Mouse (Mus musculus) spleen, adult 18-20 months (tissue): Measurements from ENCODE around the gene Lrig1.

Source experiments
- DNase-seq, 2 experiments: peaks; one replicate each; pipeline ENCODE4 v3.0.0; 2022; ENCODE audit warnings: mixed read lengths in 2 of 2

The Lrig1 gene

DNA sequence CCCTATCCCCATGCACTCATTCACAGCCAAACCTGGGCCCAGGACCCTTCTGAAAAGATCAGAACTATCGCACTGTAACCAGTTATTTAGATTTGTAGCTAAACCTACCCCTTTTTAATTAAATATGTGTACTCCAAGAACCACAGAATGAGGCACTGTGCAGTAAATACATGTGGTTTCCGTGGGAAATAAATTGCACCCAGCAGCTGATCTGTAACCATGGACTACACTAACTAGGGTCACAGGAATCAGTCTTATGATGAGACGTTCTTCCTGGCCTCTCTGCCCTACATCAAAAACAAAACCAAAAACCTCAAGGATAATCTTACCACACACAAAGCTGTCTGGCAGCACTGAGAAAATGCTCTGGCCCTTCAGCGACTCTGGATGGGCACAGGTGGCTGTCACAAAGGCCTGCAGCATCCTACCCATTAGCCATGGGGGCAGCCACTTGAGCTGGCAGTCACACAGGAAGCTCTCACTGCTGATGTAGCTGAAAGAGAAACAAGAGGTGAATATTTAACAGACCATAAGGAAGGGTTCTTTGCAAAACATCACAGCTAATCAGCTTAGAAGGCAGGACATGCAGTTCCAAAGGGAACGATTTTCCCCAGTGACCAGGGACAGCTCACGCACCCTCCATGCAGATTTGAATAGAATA lies 86.6 kb downstream of the Lrig1 start:
- no peak for DNase-seq

DNA sequence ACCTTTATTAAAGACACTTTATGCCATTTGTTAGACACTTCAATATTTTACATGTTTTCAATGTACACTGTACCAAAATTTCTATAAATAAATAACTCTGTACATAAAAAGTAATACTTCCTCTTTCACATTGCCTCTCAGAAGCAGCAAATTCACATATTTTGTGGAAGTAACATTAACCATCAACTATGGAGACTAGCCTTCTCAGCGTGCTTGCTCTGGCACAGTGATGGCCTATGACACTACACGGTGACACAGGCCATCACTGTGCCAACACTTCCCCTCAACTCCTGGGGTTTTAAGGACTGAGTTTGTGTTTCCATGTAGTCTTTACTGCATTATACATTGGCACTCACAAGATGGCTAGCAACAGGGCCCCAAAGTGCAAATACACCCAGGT lies 95.4 kb downstream of the Lrig1 start:
- no peak for DNase-seq

DNA sequence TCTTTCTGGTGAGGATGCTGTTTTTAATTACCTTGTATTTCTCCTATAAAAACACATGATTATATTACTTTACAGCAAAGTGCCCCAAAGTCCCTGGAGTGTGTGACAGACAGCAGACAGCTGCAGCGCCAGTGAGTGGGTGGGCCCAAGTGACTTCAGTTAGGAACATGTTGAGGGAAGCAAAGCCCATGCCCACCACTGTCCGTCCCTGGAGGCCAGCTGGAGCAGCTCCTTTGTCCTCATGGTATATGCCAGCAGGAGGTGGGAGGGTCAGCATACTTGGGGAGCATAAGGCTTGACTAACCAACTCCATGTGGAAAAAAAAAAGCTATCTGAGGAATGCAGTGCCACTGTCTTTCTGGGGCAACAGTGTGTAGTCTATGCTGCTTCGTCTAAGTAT lies 95.9 kb downstream of the Lrig1 start:
- no peak for DNase-seq

DNA sequence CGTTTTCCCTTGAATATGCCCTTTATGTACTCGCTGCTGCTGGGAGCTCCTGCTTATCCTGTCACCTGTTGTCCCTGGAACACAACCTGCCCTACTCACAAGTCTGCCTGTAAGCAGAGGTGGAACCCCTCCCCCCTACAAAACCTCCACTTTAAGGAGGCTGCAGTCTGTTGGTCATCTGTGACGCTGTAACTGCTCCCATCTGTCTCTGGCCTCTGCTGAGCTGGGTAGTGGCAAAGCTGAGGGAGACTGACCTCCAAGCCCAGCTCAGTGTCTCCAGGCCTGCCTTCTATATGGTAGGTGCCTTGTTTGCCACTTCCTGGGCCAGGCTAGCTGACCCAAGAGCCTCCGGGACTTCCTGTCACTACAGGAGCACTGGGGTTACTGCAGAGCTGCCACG lies 98.1 kb downstream of the Lrig1 start:
- no peak for DNase-seq

DNA sequence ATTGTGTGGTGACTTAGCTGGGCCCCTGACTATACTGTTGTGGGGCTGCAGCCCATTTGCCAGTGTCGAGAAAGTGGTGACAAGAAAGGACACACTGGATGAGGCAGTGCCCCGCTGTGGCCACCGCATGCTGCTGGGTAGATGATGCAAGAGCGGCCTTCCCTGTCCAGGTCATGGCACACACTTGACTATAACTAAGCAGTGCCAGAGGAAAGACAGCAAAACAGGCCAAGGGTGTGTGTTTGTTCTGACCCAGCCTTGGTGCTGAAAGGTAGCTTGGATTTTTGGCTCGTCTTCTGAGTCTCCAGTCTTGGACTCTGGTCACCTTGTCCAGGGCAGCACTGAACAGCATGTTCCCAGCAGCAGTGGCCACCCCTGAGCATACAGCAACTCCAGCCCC lies 98.9 kb downstream of the Lrig1 start:
- no peak for DNase-seq

DNA sequence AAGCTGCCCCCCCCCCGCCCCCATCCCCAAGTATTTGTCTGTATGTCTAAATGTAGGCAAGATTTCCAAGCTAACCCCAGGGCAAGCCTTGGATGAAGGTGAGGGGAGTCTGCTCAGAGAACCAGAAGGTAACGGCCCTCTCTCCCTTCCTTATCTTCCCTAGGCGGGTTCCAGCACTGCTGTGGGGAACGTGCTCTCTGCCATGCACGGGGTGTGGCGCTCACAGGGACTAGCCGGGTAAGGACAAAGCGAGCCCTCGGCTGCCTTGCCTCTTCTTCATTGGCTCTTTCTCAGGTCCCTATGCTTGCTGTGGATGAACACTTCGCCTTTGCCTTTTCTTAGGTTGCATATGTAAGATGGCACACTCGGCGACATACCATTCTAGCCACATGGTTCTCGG lies 100.9 kb downstream of the Lrig1 start:
- no peak for DNase-seq

DNA sequence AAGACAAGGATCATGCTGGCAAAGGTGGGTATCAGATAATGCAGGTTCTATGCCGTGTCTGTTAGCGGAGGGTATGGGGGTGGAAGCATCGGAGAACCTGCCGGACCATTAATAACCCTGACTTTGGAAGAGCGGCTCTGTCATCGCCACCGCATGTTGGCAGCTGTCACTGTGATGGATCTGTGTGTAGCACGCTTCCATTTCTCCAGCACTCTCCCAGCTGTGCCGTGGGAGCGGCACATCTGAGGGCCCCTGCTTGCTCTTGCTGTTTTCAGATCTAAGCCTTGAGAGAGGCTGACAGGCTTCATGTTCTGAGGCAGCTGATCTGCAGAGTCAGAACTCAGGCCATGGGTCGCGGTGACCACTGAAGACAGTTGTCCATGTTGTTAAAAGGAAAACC lies 101.5 kb downstream of the Lrig1 start:
- no peak for DNase-seq

DNA sequence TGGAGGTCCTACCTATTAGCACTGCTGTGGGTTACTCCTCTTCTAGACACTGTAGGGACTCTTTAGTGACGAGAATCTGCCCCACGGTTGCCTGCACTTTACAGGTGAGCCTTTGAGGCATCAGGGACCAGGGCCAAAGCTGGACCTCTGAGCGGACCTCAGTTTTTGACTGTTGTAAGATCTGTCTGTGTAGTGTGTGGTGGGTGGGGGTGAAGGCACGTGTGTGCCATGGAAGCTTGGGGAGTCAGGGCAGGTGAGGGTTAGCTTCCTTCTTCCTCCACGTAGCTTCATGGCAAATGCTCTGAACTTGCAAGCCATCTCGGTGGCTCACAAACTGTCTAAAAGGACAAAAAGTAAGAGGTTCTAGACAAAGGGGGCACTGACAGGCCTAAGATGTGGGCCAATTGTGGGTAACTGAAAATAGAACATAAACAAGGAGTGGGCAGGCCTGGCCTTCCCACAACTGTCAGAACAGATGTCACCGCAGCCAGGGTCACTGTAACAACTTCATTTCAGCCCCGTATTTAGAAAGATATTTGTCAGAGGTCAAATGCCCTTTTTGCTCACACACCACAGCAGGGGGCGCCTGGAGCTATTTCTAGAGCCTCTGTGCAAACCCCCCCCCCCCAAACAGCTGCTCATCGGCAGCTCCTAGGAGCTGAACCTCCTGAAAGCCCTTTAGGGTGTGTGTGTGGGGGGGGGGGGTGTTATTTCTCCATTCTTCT lies 103.0 kb downstream of the Lrig1 start:
- no peak for DNase-seq

DNA sequence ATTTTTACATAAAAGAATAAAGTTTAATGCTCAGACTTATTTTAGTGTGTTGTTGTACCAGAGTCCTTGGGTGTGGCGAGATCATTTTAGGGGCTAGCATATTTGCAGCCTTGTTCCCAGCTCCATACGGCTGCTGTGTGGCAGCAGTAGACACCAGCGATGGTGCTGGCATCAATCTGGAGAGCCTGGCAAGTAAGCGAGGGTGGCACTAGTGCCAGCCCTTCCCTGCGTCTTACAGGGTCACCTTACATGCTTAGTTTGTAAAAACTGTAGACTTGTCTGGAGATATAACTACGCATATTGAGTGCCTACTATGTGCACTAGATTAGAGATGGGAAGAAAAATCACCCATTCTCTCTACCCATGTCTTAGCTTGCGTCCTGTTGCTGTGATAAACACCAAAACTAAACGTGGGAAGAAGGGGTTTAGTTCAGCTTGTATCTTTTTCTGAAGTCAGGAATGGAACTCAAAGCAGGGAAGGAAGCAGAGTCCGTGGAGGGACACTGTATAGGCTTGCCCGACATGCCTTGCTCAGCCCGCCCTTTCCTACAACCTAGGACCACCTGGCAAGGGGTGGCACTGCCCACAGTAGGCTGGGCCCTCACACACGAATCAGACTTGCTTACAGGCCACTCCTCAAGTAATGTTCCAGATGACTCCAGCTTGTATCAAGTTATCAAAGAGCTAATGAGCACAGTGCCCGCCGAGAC lies 103.8 kb downstream of the Lrig1 start:
- no peak for DNase-seq

DNA sequence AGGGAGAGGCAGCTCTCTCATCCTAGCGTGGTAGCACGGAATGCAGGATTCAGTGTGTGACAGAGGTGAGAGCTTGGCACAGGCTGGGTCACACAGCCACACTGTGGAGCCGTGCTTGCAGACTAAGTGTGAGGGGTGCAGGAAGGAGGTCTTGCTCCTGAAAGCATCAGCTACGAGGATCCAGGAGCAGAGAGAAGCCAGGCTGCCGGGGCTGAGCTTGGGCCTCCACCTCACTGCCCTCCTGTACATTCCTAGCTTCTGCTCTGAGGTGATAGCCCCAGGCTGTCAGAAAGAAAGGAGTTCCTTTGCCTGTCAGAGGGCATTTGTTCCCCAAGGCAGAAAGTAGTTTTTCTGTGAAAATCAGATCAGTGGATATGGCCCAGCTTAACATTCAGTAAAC lies 104.8 kb downstream of the Lrig1 start:
- DNase-seq, result no peak

DNA sequence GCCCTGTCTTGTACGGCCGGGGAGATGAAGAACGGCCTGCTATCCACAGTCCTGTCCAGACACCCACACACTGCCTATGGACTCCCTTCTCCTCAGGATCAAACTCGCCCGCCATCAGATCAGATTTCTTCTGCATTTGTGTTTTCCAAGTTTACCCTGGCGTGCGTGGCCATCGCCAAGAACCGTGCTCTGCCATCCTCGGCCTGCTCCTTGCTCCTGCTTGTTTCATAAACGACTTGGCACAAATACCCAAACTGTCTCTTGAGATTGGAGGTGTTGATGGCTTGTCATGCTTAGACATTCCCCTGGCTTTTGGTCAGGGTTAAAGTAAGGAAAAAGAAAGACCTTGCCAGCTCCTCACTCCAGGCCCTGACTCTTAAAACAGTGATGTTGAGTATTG lies 105.2 kb downstream of the Lrig1 start:
- DNase-seq, result no peak

DNA sequence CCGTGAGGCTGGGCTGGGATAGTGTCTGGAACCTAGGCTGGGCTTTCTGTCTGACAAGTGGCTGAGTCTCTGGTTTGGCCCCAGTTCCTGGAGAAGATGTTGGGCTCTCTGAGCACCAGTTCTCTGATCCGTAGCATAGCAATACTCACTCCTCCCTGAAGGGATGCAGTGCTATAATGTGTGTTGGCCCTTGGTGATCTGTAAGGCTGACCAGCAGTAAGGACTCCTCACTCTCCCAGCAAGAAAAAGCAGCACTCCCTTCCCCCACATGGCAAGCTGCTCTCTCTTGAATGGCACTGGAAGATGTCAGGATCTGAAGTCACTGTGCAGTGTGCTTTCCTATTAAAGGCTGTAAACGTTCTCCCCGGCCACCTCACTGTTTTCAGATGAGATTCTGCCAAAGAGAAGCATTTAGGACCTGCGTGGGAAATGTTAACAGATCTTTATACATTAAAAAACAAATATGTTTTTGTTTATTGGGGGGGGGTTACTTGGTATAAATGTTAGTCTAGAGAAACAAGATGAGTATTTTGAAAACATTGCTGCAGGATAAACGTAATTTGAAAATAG lies 105.8 kb downstream of the Lrig1 start:
- DNase-seq, result no peak

DNA sequence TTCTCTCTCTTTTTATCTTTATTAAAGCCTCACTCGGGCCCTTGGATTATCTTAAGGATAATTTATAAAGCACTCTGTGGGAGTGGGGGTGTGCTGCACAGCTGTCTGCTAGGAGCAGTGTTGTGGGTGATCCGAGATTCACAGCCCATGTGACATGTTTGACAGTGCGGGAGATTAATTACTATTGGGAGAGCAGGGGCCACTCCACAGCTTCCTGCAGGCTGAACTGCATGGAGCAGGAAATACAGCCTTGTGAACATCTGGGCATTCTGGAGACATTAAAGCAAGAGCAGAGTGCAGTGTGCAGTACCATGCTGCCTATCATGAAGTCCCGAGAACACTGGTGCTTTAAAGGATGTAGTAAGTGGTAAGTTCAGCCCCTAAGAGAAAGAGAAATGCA lies 107.2 kb downstream of the Lrig1 start:
- DNase-seq, result no peak

DNA sequence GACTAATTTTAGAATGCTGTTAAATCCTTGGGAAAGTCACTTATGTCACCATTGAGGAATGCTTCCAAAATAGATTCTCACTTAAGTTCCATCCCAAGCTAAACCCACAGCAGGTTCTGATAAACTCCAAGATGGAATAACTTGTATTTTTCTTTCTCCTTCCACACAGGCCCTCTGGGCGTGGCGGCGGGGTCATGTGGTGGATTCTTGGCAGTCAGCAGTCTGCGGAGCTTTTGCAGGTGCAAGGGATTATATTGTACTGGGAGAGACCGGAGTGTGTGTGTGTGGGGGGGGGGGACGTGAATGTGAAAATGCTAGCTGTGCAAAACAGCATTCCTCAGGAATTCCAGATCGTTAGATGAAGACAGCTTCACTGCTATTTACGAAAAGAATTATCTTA lies 107.7 kb downstream of the Lrig1 start:
- DNase-seq, result no peak

DNA sequence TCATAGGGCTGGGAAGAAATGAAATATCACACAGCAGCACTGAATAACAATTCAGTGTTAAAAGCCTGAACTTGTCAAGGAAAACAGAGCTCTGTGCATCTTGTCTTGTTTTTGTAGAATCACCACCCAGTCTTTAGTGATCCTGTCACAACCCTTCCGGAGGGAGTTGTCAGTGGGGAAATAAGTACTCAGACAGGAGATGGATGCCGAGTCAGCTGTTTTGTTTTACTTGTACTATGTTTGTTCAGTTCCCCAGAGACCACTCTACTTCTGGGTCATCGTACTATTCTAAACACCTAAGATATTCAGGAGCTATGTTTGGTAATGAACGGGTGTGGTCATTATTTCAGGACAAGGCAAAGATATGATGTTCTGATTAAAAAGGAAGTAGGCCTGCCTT lies 111.6 kb downstream of the Lrig1 start:
- no peak for DNase-seq

DNA sequence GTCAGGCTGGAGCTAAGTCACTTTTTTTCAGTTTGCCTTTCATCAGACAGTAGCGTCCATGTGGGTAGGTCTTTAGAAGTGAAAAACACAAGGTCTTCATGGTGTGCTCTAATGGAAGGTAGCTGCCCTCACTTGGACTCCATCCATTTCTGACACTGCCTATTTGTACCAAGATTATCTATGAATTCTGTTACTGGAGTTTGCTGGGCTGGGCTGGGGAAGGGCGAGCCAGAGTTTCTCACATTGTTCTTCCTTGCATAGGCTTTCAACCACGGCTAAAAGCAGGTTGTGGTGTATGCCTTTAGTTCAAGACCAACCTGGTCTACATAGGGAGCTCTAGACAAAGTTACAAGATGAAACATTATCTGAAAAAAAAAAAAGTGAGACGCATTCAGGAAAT lies 115.0 kb downstream of the Lrig1 start:
- DNase-seq, result no peak

DNA sequence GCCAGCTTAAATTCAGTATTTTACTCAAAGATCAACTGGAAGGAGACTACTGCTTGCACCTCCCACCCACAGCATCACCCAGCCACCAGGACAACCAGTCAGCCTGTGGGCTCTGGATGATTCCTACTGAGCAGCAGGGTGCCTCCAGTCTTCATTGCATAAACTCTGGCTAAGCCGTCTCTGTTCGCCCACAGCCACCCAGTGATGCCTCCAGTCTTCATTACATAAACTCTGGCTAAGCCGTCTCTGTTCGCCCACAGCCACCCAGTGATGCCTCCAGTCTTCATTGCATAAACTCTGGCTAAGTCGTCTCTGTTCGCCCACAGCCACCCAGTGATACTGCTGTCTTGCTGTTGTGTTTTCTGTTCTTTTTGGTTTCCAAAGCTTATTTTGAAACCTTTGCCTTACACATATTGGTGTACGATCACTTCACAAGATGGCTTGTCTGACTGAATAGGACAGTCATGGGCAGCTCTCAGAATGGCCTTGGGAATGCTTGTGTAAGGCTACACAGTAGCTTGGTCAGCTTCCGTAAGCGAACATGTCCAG lies 115.7 kb downstream of the Lrig1 start:
- DNase-seq, result no peak

DNA sequence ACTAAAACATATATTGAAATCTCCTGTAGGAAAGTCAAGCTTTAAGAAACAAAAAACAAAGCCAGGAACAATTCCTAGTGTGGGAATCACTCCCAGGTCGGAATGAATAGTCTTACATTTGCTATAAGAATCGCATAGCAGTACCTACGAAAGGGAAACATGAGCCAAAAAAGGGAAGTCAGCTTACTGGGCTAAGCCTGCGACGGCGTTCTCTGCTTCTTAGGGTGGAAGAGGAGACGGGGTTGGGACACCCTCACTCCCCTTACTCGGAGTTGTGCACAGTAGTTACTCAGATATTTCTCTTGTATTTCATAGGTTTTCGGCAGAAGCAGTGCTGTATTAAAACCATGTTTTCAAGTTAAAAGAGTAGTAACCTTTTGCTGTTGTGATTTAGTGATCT lies 117.9 kb downstream of the Lrig1 start:
- no peak for DNase-seq

DNA sequence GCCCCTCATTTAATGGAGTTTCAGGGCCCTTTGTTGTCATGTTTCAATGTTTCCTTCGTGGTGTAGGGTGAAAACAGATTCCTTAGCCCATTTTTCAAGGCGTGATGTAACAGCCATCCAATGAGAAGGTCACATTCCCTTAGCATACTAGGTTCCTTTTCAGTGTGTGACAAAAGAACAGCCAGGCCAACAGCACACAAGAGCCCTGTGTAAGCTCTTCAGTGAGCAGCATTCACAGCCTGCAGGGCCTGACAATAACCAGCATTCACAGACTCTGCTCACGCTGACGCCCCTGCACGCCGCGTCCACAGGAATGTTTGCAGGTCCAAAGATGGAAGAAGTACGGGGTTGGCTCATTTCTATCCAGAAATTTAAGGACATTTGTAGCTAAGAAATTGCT lies 122.0 kb downstream of the Lrig1 start:
- no peak for DNase-seq

DNA sequence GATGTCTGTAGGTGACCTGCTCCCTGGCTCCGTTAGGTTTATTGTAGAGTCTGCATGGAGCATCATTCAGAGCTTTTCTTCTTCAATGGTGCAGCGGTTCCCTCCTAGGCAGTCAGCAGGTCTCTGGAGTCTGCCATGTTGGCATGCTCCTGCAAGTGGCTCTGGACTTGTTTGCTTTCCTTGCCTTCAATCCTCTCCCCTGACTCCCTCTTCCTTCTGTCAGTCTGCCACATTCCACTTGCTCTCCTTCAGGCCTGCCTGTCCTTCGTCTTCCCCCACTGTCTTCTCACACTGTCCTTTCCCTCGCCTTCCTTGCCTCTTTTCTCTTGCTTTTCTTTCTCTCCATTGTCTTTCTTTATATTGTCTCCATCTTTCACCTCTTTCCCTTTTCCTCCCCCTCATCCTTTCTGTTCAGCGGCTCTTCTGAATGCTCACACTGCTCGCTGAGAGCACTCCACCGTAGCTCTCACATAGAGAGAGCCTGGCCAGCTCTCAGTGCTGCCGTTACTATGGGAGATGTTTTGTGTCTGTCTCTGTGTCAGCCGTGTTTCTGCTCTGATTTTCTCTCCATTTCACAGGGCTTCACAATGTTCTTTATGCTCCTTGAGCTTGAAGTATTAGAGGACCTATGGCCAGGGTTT lies 124.3 kb downstream of the Lrig1 start:
- DNase-seq, result no peak

DNA sequence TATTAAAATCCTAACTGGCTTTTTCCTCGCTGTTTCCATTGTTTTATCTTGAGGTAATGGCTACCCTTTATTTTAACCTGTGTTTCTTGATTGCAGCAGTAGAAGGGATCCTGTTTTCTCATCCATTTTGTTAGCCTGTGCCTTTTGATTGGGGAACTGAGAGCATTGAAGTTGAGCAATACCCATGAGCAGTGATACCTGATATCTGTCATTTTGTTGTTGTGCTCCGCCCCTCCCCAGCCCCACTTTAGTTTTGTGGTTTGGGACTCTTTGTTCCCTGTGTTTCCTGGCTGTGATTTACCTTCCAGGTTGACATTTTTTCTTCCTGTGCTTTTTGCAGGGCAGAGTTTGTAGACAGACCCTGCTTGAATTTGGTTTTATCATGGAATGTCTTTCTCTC lies 131.9 kb downstream of the Lrig1 start:
- no peak for DNase-seq

DNA sequence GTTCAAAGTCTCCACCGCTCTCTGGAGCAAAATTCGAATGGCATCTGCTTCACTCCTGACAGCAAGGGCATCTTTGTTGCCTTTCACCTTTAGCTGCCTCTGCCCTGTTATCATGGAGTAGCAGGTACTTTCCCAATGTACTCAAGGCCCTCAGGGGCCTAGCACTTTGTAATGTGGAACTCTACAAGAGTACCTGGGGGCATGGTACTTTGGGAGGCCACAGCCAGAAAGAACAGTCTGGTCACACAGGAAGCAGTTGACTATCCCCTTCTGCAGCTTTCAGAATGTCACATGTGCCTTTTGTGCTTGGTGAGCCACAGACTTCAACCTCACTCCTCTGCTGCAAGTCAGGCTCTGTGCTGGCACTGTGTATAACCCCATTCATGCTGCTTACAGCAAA lies 134.2 kb downstream of the Lrig1 start:
- DNase-seq, result no peak
